Mouse (Mus musculus) skeletal muscle tissue, postnatal 0 days (tissue): ENCODE results near the gene Rab1a. TPM values are rescaled to one million over a fixed set of nuclear protein-coding genes. Genes with fewer than 3 reads are reported as not detected.

Experiments used
- polyA plus RNA-seq: library from polyadenylated mRNA; unstranded; fragments of >200 nt; fragmentation: Nextera tagmentation; extraction: Ambion mirVana; gene quantifications from 2 replicates; pipeline ENCODE4 v1.2.1, GENCODE M21; 2015

Rab1a gene
- polyA plus RNA-seq = 168 and 186 TPM in 2 replicates

DNA sequence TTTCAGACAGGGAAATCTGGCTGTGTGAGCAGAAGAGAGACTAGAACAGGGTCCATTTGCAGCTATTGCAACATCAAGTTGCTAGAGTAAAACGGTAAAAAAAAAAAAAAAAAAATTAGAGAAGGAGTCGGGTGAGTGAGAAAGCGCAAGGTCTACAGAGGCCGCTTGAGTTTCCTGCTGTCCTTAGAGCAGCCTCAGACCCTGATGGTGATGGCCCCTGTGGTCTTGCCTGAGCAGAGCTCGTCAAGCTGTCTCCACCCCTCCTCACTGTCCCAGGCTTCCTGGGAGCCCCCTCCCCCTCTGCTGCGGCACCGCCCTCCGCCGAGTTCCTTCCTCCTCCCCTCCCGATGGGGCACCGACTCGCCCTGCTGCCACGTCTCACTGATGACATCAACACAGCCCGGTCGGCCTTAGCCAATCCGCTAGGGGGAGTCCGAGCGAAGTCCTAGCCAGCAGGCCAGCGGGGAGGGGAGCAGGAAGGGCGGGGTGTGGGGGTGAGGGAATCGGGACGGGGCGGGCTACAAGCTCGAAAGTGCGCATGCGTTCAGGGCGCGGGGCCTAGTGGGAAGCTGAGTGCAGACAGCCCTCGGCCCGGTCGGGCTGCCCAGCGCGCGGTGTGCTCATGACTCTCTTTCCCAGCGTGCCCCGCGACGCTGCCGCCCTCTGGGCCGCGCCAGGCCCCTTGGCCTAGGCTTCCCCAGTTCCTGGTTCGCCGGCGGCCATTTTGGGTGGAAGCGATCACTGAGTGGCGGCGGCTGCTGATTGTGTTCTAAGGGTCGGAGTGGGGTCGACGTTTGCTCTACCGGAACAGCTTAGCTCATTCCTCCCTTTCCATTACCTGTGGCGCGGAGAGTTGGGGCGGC is at the start of gene Rab1a:
Gene Rab1a, plus strand, starts transcription at position 720 of the 863 bp plus-strand sequence.

DNA sequence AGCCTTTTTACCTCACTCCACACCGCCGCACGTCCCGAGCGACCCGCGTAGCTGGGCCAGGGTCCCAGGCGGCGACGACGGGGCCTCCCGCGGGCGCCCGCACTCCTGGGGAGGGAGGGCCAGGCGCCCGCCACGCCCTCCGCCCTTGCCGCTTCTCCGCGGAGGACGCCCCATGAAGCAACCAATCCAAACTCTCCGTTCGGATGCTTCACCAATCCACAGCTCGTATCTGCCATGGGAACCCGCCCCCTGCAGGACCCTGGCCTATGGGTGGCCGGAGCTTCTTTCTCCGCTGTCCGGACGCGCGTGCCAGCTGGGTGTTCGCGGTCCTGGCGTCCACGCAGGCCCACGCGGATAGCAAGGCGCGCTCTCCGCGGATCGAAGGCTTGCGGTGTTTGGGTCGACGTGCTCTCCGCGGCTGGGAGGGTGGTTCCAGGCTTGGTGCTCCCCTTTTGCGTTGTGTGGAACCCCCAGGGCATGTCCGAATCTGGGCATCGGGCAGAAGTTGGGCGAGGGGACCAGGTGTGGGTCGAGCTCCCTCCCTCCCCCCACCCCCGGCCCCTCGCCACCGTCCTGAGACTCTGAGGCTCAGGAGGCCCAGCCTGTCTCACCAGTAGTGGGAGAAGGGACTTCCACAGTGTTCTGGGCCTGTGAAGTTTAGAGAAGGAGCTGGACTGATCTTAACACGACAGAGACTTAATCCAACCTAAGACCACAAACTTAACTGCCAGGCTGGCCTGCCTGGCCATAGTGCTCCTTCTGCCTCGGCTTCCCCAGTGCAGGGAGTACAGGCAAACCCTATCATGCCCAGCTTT is 48.3 kb downstream of the Rab1a start, which contains the start of gene Cep68:
Gene Cep68, minus strand, starts transcription at position 134 of the 815 bp plus-strand sequence.

Other genes starting within 250 kb of the Rab1a start
- gene Actr2, start 88.5 kb upstream of the Rab1a start, polyA plus RNA-seq = 42.2 and 50.6 TPM in 2 replicates
- gene Cep68, start 48.0 kb downstream of the Rab1a start, polyA plus RNA-seq = 15.8 and 16.6 TPM in 2 replicates
- gene Slc1a4, start 131.3 kb downstream of the Rab1a start, polyA plus RNA-seq = 3.7 and 4.3 TPM in 2 replicates